Mouse (Mus musculus) cerebellum, adult 9-10 months (tissue): Measurements from ENCODE around the gene Ano2.

Experiments used
- DNase-seq: peaks from one replicate; pipeline ENCODE4 v3.0.0; 2022

The Ano2 gene

GRCm38 (mm10) chr6:125922746-125923145 lies 232.5 kb downstream of the Ano2 start:
- DNase-seq = peak; percentile 28

DNA sequence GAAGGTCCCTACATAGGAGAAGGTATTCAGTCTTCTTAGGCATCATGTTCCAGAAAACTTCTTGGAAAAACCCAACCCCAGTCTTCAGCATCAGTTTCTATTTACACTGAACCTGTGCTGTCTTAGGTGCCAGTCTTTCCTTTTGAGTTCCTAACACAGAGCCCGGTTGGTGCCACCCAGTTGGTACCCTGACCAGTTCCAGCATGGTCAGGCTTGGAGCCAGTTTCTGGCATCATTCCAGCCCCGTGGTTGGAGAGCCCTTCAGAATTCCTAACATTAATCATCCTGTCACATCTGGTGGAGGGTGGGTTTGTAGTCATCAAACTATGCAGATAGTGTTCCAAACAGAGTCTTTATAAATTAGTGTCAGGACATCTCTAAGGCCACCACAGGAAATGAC lies 234.8 kb downstream of the Ano2 start:
- DNase-seq = no peak

GRCm38 (mm10) chr6:125925861-125926260 lies 235.6 kb downstream of the Ano2 start:
- no peak for DNase-seq

DNA sequence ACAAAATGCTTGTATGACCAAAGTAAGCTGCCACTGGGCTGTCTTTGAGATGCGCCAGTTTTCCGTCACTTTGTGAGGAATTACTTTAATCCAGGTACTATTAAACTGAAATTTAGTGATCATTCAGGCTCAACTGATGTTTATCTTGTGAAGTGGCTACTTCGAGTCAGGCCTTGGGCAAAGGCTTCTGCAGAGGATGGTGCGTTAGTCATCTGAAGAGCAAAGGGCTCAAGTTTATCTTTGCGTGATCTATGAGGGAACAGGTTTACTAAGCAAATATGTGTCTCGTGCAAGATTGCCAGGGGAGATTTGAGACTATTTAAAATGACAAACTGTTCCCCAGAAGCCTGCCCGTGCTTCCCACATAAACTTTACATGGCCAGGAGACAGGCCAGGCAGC lies 241.7 kb downstream of the Ano2 start:
- DNase-seq = no peak

- DNase-seq = no peak
Observed at GRCm38 (mm10) chr6:125954965-125955364, 264.7 kb downstream of the Ano2 start.

DNA sequence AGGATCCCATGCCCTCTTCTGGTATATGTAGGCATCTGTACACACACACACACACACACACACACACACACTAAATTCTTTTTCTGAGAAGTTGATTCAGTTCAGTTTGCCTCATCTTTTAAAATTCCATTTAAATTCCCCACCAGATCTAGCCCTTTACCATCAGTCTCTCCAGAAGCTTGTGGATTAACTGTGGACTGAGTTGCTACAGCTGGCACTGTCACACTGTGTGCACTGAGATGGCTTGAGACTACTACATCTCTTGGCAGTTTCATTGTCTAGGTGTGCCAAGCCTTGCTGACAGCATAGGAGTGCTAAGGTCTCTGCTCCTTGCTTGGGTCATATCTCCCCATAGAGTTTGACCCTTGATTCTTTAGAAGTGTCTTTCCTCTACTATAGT lies 283.3 kb downstream of the Ano2 start:
- no peak for DNase-seq

DNA sequence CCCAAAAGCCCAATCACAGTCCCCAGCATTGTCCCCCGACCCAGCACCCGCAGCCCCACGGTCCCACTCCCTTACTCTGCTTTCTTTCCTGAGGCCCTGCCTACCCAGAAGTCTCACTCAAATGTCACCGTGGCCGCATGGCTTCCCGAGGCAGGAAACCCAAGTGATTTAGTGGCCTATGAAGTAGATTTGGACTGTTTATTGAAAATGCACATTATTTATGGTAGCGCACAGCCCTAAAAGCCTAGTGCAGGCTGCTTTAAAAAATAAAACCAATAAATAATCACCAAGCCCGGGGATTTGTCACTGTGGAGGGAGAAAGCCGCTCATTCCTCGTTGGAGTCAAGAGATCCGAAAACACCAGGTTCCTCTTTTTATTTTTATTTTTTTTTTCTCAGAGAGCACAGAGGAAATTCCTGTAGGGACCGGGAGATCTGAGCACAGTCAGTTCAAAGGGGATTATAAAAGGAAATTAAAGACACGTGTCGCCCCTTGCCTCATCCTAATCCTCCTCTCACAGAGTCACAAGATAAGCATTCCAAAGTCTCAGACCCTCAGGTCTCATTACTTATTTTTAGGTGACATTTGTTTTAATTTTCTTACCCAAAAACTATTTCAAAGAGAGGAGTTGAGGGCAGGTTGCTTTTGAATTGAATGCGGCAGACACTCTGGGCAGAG lies 285.7 kb downstream of the Ano2 start:
- no peak for DNase-seq

DNA sequence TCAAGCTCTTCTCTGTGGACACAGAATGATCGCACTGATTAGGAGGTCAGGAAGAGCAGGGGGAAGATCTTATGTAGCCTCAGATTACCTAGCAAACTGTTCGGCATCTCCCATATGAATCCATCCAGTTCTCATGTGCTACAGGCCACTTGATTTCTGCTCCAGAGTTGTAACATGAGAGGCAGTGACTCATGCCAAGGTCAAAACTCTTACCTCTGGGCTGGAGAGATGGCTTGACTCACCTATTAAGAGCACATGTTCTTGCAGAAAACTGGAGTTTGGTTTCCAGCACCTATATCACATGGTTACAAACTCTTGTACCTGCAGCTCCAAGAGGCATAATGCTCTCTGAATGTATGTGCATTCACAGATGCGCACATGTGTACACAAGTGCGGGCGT lies 289.4 kb downstream of the Ano2 start:
- DNase-seq = no peak

GRCm38 (mm10) chr6:125984050-125984449 lies 293.8 kb downstream of the Ano2 start:
- no peak for DNase-seq

DNA sequence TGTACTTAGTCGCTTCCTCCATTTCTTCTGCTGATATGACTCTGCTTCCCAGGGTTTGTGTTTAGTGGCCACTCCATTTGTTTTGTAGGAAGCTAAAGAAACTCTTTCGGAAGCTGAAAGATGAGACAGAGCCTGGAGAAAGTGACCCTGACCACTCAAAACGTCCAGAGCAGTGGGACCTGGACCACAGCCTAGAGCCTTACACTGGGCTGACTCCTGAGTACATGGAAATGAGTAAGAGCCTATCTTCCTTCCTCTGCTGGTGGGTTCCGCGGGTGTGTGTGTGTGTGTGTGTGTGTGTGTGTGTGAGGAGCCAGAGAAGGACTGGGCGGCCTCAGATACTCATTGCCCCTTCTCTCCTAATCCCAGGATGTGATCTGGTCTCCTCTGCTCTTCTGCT lies 302.5 kb downstream of the Ano2 start:
- DNase-seq = no peak

GRCm38 (mm10) chr6:126001797-126002196 lies 311.6 kb downstream of the Ano2 start:
- DNase-seq = no peak

DNA sequence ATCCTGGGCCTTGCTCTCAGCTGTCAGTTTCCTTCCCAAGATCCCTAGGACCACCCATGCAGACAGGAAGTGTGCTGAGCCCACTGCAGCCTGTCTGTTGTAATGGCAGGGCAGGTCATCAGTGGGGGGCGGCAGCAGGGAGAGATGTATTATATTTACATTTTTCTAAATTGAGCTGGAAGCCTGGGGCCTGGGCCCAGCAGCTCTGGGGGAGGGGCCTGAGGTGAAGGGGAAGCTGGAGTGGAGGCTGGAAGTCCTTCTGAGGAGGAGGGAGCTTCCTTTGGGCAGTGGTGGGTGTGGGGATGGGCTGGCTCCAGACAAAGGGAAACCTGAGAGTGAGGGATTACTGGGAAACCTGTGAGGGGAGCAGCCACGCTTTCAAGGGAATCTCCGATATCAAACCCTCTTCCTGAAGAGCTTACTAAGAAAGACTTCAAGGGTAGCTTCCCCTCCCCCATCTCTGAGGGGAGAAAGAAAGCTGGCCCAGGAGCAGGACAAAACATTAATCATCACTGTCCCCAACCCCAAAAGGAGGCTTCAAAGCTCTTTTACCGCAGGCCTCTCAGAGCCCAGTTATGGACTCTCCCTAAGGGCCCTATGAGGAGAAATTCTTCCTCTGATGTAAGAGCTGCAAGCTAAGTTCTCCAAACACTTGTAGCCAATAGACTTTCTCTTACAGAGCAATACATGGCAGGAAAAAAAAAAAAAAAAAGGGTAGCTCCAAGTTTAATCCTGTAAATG lies 313.0 kb downstream of the Ano2 start:
- no peak for DNase-seq

DNA sequence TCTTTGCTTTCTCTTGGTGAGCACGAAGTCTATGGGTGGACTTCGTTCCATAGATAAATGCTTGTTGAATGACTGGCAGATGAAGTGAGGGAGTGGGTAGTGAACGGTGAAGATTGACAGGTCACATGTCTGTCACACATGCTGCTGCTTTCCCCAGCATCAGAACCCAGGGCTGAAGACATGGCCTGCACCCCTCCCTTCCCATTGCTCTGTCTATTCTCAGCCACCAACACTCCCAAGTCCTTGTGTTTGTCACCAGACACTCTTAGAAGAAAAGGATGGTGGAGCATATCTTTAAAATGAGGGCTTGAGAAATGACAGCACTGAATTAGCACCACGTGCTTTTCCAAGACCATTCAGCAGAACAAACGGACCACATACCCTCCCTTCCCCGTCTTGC lies 316.4 kb downstream of the Ano2 start:
- no peak for DNase-seq

DNA sequence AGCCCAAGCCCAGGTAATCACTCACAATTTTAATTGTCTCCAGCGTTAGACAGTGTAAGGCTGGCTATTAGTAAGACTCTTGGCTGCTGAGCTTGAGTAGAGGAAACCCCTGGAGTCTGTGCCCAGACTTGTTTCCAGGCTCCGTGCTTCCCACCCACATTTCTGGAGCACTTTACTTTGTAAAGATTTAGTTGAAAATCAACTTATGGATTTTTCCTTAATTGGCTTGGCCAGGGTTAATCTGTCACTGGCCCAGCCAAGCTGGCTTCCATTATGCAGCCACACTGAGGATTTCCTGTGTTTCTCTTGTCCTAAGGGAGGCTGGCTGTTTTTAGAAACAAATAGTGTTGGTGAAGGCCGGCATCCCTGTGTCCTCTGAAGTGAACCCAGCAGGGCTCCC lies 318.9 kb downstream of the Ano2 start:
- DNase-seq = no peak

DNA sequence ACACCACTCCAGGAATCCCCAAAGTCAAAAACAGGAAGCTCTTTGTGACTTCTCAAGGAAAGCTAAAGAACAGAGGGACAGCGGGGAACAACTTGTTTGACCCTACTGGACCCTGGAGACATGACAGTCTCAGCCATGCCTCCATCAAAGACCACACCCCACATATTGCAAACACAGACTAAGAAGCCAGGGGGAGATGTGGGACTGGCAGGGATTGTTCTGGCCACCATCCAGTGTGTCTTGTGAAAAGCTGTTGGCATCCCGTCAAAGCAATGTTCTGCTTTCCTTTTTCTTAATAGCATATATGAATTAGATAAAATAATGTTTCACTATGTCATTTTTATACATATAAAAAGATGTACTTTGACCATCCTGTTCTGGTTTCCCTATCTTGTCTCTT lies 326.8 kb downstream of the Ano2 start:
- no peak for DNase-seq

GRCm38 (mm10) chr6:126018411-126018810 lies 328.2 kb downstream of the Ano2 start:
- DNase-seq = no peak

DNA sequence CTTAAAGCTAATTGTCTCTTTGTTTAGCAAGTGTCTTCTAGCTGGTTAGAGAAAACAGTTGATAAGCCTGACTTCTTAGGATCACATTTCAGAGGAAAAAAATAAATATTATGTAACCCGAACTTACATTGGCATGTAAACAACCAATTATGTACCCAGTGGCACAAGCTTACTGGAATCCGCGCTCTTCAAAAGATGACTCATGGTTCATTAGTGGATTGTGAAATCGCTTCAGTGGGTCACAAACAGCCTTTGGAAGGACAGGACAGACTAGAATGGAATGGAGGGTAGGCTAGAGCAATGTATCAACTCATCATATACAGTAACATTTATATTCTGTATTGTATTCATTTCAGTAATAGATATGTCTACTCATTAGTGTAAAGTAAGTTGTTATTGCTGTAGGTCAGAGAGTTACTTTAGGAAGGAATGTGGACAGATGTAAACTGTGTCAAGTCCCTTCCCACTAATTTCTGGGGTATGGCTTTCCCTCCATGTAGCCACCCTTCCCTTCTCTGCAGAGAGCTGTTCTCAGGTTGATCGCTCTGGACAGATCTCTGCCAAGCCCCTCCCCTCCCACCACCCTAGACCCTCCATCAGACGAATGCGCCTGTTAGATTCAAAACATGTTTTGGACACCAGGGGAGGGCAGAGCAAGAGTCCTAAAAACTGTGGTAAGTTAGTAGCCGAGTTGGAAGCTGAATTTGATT lies 343.6 kb downstream of the Ano2 start:
- DNase-seq = no peak

DNA sequence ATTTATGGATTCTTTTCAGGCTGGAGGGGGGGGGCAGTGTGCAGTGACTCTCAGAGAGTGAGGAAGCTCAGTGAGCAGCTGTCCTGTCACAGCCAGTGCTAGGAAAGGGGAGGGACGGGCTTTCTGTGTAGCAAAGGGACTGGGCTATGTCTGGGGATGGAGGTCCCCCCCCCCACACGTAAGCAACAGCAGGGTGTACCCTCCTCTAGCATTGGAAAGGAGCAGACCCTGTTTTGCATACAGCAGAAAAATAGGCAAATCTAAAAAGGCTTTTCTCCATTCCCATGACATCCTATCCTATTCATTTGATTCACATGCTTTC lies 344.1 kb downstream of the Ano2 start:
- no peak for DNase-seq

DNA sequence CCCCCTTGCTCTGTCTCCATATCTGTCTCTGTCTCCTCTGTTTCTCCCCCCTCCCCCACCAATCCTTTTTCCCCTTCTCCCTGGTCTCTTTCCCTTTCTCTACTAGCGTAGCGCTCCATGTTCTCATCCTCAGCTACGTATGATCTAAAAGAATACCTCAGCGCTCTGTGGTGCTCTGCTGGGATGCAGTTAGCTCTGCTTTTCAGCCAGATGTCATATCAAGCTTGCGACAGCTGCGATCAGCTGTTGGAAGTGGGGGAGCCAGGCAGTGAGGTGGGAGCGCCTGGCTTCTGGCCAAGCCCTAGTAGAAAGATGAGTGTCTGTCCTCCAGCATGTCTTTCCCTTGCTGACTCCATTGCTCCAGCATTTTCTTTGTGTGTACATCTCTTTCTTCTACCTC lies 344.5 kb downstream of the Ano2 start:
- no peak for DNase-seq

GRCm38 (mm10) chr6:126035621-126036020 lies 345.4 kb downstream of the Ano2 start:
- no peak for DNase-seq

GRCm38 (mm10) chr6:126045931-126046330 lies 355.7 kb downstream of the Ano2 start:
- no peak for DNase-seq

DNA sequence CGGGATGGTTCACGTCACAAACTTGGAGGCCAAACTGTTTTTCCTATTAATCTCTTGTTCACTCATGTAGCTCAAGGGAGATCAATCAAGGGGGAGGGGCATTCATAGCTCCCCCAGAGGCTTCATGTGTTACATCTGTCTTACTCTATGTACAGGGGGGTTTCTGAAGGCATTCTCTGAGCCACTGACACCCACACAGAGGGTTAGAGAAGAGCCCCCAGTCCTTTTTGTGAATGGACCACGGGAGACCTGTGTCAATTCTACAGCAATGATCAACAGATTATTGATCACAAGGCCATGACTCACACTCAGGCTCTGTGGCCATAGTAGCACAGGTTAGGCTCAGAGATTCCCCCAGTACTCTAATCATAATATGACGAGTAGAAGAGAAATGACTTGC lies 358.0 kb downstream of the Ano2 start:
- DNase-seq = no peak

GRCm38 (mm10) chr6:126053136-126053535 lies 362.9 kb downstream of the Ano2 start:
- no peak for DNase-seq

- no peak for DNase-seq
Observed at GRCm38 (mm10) chr6:126057706-126058105, 367.5 kb downstream of the Ano2 start.
